Mouse (Mus musculus): Measurements from ENCODE around the gene Atp2b2.

DNA sequence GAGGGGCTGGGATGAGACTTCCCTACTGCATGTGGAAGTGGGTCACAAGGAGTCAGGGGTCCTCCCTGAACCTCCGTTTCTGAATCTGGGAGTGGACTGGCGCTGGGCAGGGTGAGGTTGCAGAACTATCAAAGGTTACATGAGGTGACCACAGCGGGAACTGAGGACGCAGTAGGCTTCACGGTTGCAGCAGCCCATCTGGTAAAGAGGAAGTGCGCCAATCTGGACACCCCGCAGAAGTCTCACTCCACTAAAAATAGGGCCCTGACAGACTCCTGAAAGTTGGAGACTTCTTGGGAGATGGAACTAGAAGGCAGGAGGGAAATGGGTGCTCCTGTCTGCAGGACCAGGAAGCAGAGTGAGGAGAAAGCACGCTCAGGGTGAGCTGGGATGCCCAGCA is 2.5 kb upstream of the Atp2b2 start:
- TF ChIP-seq ZNF384 (IDR thresholded peaks at IDR 0.05; ENCODE audit: low read depth, low read length) (no peak), ZC3H11A (IDR thresholded peaks at IDR 0.05; ENCODE audit: borderline replicate concordance, low read depth, low read length) (no peak), CHD2 (IDR thresholded peaks at IDR 0.05; ENCODE audit: low read depth, low read length) (no peak)
